Mouse (Mus musculus) embryonic facial prominence, embryonic 12.5 days (tissue): ENCODE measurements around the gene Sh3bp1. TPM values are rescaled to one million over a fixed set of nuclear protein-coding genes. Genes with fewer than 3 reads are reported as not detected.
A peak's percentile ranks its signal among the peaks of the same experiment; 100 is the strongest.

Experiments used
- ATAC-seq: fragments of 200-750 bp; cut with Nextera tagmentation; 2 replicates; pipeline ENCODE4 v1.8.0; 2017; ENCODE audit not compliant: insufficient number of reproducible peaks, insufficient read depth, low FRiP score, low TSS enrichment
- H3K27ac ChIP-seq: fragments of 300-500 bp; sonication (generic); 2 replicates; pipeline ENCODE4 v1.5.1; 2016; ENCODE audit warnings: mild to moderate bottlenecking
- H3K27me3 ChIP-seq: fragments of 300-500 bp; sonication (generic); 2 replicates; pipeline ENCODE4 v1.6.1; 2016; ENCODE audit warnings: mild to moderate bottlenecking, moderate library complexity
- H3K36me3 ChIP-seq: fragments of 300-500 bp; sonication (generic); 2 replicates; pipeline ENCODE4 v1.6.1; 2016; ENCODE audit warnings: mild to moderate bottlenecking
- H3K4me1 ChIP-seq: fragments of 300-500 bp; sonication (generic); 2 replicates; pipeline ENCODE4 v1.6.1; 2016
- H3K4me2 ChIP-seq: fragments of 300-500 bp; sonication (generic); replicated peaks from 2 replicates; pipeline ENCODE4 v1.6.1; 2016; ENCODE audit warnings: mild to moderate bottlenecking, moderate library complexity
- H3K4me3 ChIP-seq: fragments of 300-500 bp; sonication (generic); 2 replicates; pipeline ENCODE4 v1.5.1; 2016; ENCODE audit warnings: mild to moderate bottlenecking
- H3K9ac ChIP-seq: fragments of 300-500 bp; sonication (generic); 2 replicates; pipeline ENCODE4 v1.6.1; 2016; ENCODE audit warnings: mild to moderate bottlenecking, moderate library complexity
- H3K9me3 ChIP-seq: fragments of 300-500 bp; sonication (generic); 2 replicates; pipeline ENCODE4 v1.6.1; 2016; ENCODE audit warnings: mild to moderate bottlenecking, moderate library complexity
- WGBS: fragments of 180-500 bp; shearing (Covaris S2); methylation state at CpG from one replicate; pipeline ENCODE4 v1.1.7; 2016; 5-methylcytosine and 5-hydroxymethylcytosine counted together
- polyA plus RNA-seq: library from polyadenylated mRNA; unstranded; fragments of >200 nt; fragmentation: Nextera tagmentation; extraction: Ambion mirVana; gene quantifications from 2 replicates; pipeline ENCODE4 v1.2.1, GENCODE M21; 2016

Gene Sh3bp1
- polyA plus RNA-seq, 1 experiment from 2014 or later = 42.2 TPM

DNA sequence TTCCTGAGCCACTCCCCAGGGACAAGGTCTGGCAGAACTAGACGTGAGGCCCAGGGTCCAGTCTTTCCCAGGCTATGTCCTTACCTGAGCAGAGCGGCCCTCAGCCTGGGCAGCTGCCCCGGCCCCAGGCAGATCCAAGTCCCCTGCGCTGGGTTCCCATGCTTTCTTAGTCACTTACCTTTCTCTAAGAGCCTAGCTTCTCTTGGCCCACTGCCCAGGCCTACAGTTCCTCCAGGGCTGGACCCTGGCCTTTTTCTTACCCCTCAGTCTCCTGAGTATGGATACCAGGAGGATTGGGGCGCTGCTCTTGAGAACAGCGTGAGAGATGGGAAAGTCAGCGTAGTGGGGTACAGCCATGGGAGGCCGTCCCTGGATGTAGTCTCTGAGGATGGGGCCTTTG is 19.1 kb upstream of the Sh3bp1 start:
- no peak overlapping the region for H3K9ac ChIP-seq
- peaks cover 28% of the 10 kb centered on the region for H3K4me1 ChIP-seq
- no peaks in the 10 kb centered on the region for H3K9me3 ChIP-seq
- no peak overlapping the region for H3K4me3 ChIP-seq
- no peaks in the 10 kb centered on the region for H3K27me3 ChIP-seq
- H3K36me3 ChIP-seq = peaks cover 39% of the 10 kb centered on the region
- 93% methylated on average over 8 of the region's 8 CpGs for WGBS
- no peak overlapping the region for H3K27ac ChIP-seq
- no peak overlapping the region for H3K4me2 ChIP-seq
- no peak for ATAC-seq

DNA sequence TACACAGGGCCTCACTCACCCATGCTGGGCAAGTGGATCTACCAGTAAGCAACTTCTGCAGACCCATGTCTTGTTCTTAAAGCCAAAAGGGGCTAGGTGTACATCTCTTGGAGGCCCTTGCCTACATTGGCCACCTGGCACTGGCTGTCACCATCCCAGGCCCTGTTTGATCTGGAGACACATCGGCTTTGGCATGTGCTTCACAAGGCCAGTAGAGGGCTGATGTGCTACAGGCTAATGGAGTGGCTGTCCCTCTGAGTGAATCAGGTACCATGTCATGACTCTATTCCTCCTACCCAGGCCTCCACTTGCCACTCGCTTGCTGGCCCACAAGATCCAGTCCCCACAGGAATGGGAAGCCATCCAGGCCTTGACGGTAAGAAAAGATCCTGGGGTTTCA is 17.7 kb upstream of the Sh3bp1 start:
- Histone ChIP-seq H3K9ac (no peak overlapping the region), H3K27me3 (no peaks in the 10 kb centered on the region), H3K4me3 (no peak overlapping the region), H3K4me1 (peaks cover 16% of the 10 kb centered on the region), H3K27ac (no peak overlapping the region), H3K36me3 (peaks cover 53% of the 10 kb centered on the region), H3K9me3 (no peaks in the 10 kb centered on the region), H3K4me2 (no peak overlapping the region)
- WGBS = 96% methylated on average over 3 of the region's 3 CpGs
- no peak for ATAC-seq

DNA sequence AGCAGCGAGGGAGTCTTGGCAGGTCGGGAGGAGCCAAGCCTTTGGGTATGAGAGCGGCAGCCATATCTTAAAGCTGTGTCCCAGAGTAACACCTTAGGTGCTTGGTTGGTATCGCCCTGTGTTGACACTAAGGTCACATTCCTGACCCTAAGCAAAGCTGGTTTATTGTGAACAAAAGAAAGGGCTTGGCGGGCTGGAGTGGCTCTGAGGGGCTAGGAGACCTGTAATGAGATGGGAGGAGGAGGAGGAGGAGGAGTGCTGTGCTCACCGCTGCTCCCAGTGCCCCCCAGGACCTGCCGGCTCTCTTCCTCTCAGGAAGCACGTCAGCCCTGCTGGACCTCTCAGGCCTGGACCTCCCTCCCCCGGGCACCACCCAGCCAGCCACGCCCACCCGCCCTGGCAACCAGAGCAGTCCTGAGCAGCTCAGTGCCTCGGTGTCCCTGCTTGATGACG is 10.1 kb upstream of the Sh3bp1 start:
- Histone ChIP-seq H3K4me3 (no peak overlapping the region), H3K27me3 (no peaks in the 10 kb centered on the region), H3K9ac (no peak overlapping the region; the same call in 1 of the 2 replicates), H3K27ac (no peak overlapping the region), H3K9me3 (no peaks in the 10 kb centered on the region), H3K4me2 (no peak overlapping the region), H3K4me1 (peaks cover 21% of the 10 kb centered on the region; the same call in 1 of the 2 replicates), H3K36me3 (peaks cover 91% of the 10 kb centered on the region)
- 38% methylated on average over 13 of the region's 13 CpGs for WGBS
- no peak for ATAC-seq

DNA sequence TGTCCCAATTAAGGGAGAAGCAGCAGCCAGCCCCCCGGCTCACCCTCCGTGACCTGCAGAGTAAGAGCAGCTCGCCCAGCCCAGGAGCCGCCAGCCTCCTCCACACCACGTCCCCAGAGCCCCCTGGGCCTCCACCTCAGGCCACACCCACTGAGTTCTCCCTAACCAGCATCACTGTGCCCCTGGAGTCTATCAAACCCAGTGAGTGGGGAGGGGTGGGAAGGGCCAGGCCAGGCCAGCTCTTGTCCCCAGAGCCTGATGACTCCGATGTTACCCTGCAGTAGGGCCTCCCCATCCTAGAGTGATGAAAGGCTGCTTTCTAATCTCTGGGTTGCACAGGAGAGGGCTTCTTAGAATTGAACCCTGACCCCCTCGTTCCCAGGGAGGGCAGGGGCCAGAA is 7.1 kb upstream of the Sh3bp1 start:
- ATAC-seq = no peak

GRCm38 (mm10) chr15:78894726-78895125 is 4.8 kb upstream of the Sh3bp1 start:
- WGBS = 81% methylated on average over 13 of the region's 13 CpGs
- ATAC-seq = no peak
- H3K4me2 ChIP-seq = no peak overlapping the region
- 0 out of 2 replicates have a peak overlapping the region, but pooled peaks have one; percentile 8 for H3K9ac ChIP-seq
- H3K27ac ChIP-seq = peak overlapping the region; percentile 19; the same call in 1 of the 2 replicates
- peaks cover 46% of the 10 kb centered on the region for H3K36me3 ChIP-seq
- H3K9me3 ChIP-seq = no peaks in the 10 kb centered on the region
- H3K4me3 ChIP-seq = no peak overlapping the region
- peaks cover 29% of the 10 kb centered on the region for H3K4me1 ChIP-seq
- no peaks in the 10 kb centered on the region for H3K27me3 ChIP-seq

More for the DNA sequence above, 7.1 kb upstream of the Sh3bp1 start:
- Histone ChIP-seq H3K27ac (no peak overlapping the region), H3K27me3 (no peaks in the 10 kb centered on the region), H3K4me2 (no peak overlapping the region), H3K9me3 (no peaks in the 10 kb centered on the region), H3K36me3 (peaks cover 69% of the 10 kb centered on the region), H3K4me1 (peaks cover 26% of the 10 kb centered on the region; the same call in 1 of the 2 replicates), H3K4me3 (no peak overlapping the region), H3K9ac (peak overlapping the region; percentile 4; the same call in 1 of the 2 replicates)
- WGBS = 56% methylated on average over 7 of the region's 7 CpGs

- Histone ChIP-seq H3K27me3 (no peaks in the 10 kb centered on the region), H3K27ac (no peak overlapping the region), H3K4me2 (no peak overlapping the region), H3K4me1 (peaks cover 35% of the 10 kb centered on the region), H3K9me3 (no peaks in the 10 kb centered on the region), H3K9ac (no peak overlapping the region), H3K36me3 (peaks cover 38% of the 10 kb centered on the region), H3K4me3 (no peak overlapping the region)
- 93% methylated on average over 2 of the region's 2 CpGs for WGBS
- no peak for ATAC-seq
Measured at GRCm38 (mm10) chr15:78895741-78896140, 3.8 kb upstream of the Sh3bp1 start.

GRCm38 (mm10) chr15:78896149-78896548 is 3.4 kb upstream of the Sh3bp1 start:
- no peak for ATAC-seq
- Histone ChIP-seq H3K4me3 (no peak overlapping the region), H3K4me2 (no peak overlapping the region), H3K27me3 (no peaks in the 10 kb centered on the region), H3K9me3 (no peaks in the 10 kb centered on the region), H3K9ac (no peak overlapping the region), H3K27ac (no peak overlapping the region), H3K4me1 (peaks cover 39% of the 10 kb centered on the region), H3K36me3 (peaks cover 33% of the 10 kb centered on the region)
- WGBS = 82% methylated on average over 3 of the region's 3 CpGs

DNA sequence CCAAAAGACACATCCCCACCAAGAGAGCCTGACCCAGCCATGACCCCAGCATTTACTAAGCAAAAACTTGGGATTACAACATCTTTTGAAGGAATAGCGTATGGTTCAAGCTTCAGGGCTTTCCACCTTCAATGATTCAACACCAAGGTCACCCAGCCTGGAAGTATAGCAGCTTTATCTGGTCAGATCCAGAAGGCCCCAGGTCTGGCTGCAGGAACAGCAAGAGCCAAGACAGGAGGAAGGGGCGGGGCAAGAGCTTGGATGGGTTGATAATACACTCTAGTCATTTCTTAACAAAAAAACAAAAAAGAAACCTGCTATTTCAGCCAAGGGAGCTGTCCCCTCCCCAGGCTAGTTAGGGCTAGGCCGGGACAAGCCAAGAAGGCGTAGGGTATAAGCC is 2.1 kb upstream of the Sh3bp1 start:
- H3K4me3 ChIP-seq = no peak overlapping the region
- H3K36me3 ChIP-seq = peaks cover 22% of the 10 kb centered on the region
- no peak overlapping the region for H3K27ac ChIP-seq
- H3K9me3 ChIP-seq = no peaks in the 10 kb centered on the region
- H3K9ac ChIP-seq = no peak overlapping the region
- ATAC-seq = no peak
- no peak overlapping the region for H3K4me2 ChIP-seq
- 89% methylated on average over 4 of the region's 4 CpGs for WGBS
- no peaks in the 10 kb centered on the region for H3K27me3 ChIP-seq
- peaks cover 39% of the 10 kb centered on the region for H3K4me1 ChIP-seq

GRCm38 (mm10) chr15:78898507-78899001 is 1.0 kb upstream of the Sh3bp1 start:
- Histone ChIP-seq H3K9me3 (no peaks in the 10 kb centered on the region), H3K27ac (peak overlapping the region; percentile 20; the same call in 1 of the 2 replicates), H3K4me1 (peaks cover 39% of the 10 kb centered on the region), H3K36me3 (peaks cover 19% of the 10 kb centered on the region), H3K4me2 (peak overlapping the region; percentile 81), H3K27me3 (no peaks in the 10 kb centered on the region), H3K9ac (no peak overlapping the region; the same call in 1 of the 2 replicates), H3K4me3 (peak overlapping the region; percentile 75; the same call in 1 of the 2 replicates)
- ATAC-seq = no peak
- WGBS = 51% methylated on average over 6 of the region's 6 CpGs

GRCm38 (mm10) chr15:78899409-78899739 is 194 bp upstream of the Sh3bp1 start, which contains the start of gene Gm49510:
Gm49510 (plus strand) TSS chr15:78899667.
- Histone ChIP-seq H3K27me3 (no peaks in the 10 kb centered on the region), H3K9ac (peak within 1 kb of the TSS; percentile 80), H3K4me2 (peak within 1 kb of the TSS; percentile 81), H3K4me1 (peaks cover 33% of the 10 kb centered on the region), H3K27ac (peak within 1 kb of the TSS; percentile 78), H3K36me3 (peaks cover 24% of the 10 kb centered on the region), H3K9me3 (no peaks in the 10 kb centered on the region), H3K4me3 (peak within 1 kb of the TSS; percentile 75)
- ATAC-seq = no peak
- WGBS = 3% methylated on average over 20 of the region's 20 CpGs

DNA sequence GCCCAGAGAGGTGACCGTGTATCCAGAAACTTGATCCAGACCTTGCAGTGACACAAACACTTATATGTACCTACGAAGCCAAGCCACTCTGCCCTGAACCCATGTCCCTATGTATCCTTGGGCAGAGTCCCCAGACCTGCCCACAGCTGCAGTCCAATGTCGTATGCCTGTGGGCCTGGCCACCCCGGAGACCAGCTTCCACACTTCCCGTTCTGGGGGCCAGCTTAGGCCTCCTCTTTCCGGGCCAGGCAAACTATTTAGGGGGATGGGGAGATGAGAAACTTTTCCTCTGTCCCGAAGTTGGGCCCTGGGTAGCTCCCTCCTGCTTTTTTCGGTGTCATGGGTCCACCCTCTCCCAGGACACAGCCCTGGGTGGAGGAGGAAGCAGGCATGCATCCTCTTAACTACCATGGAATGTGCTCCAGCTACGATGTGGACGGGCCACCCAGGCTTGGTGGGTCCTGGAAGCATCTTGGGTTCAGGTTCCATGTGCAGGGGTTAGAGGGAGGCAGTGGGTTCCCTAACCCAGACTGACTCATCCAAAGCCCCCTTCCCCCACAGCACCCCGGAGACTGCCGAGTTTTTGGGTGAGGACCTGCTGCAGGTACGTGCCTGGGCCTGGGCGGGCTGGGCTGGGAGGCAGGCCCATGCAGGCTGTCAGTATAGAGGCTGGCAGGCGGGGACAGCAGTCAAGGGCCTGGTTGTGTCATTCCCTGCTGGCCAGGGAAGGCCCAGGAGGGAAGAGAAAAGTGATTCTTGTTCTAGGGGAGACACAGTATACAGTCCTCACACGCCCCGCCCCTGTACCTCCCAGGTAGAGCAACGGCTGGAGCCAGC is 1.2 kb downstream of the Sh3bp1 start:
- Histone ChIP-seq H3K27me3 (no peaks in the 10 kb centered on the region), H3K9me3 (no peaks in the 10 kb centered on the region), H3K4me2 (peak overlapping the region; percentile 81), H3K27ac (peak overlapping the region; percentile 78), H3K36me3 (peaks cover 32% of the 10 kb centered on the region), H3K4me3 (peak overlapping the region; percentile 75), H3K4me1 (peaks cover 28% of the 10 kb centered on the region), H3K9ac (peak overlapping the region; percentile 80)
- ATAC-seq = peak; percentile 31; the same call in 1 of the 2 replicates
- WGBS = 14% methylated on average over 18 of the region's 18 CpGs

GRCm38 (mm10) chr15:78901422-78901789 is 1.8 kb downstream of the Sh3bp1 start:
- Histone ChIP-seq H3K27ac (peak overlapping the region; percentile 78), H3K9me3 (no peaks in the 10 kb centered on the region), H3K27me3 (no peaks in the 10 kb centered on the region), H3K4me2 (peak overlapping the region; percentile 81), H3K4me3 (peak overlapping the region; percentile 75), H3K36me3 (peaks cover 38% of the 10 kb centered on the region), H3K4me1 (peaks cover 28% of the 10 kb centered on the region), H3K9ac (peak overlapping the region; percentile 80)
- ATAC-seq = no peak
- WGBS = 36% methylated on average over 8 of the region's 8 CpGs
